Mouse (Mus musculus): ENCODE results near the gene Smarcd1. TPM values are rescaled to one million over a fixed set of nuclear protein-coding genes. Genes with fewer than 3 reads are reported as not detected.

Smarcd1 gene
- polyA plus RNA-seq, 1 experiment from 2014 or later = 117 TPM

GRCm38 (mm10) chr15:99669392-99669791 lies 32.5 kb upstream of the Smarcd1 start:
- ATAC-seq (ENCODE audit: low read depth) = peak; percentile 12; the same call in 1 of the 2 replicates
- peaks cover 16% of the 10 kb centered on the region; the same call in 1 of the 2 replicates for H3K36me3 ChIP-seq
- no peaks in the 10 kb centered on the region for H3K9me3 ChIP-seq
- H3K27ac ChIP-seq (replicated peaks) = peak overlapping the region; percentile 97
- H3K9ac ChIP-seq = peak overlapping the region; percentile 97
- H3K4me2 ChIP-seq = peak overlapping the region; percentile 77
- peaks cover 15% of the 10 kb centered on the region; the same call in 1 of the 2 replicates for H3K27me3 ChIP-seq
- H3K4me3 ChIP-seq = peak overlapping the region; percentile 78
- H3K4me1 ChIP-seq (replicated peaks) = peaks cover 79% of the 10 kb centered on the region
- WGBS = 0% methylated on average over 1 of the region's 1 CpGs

DNA sequence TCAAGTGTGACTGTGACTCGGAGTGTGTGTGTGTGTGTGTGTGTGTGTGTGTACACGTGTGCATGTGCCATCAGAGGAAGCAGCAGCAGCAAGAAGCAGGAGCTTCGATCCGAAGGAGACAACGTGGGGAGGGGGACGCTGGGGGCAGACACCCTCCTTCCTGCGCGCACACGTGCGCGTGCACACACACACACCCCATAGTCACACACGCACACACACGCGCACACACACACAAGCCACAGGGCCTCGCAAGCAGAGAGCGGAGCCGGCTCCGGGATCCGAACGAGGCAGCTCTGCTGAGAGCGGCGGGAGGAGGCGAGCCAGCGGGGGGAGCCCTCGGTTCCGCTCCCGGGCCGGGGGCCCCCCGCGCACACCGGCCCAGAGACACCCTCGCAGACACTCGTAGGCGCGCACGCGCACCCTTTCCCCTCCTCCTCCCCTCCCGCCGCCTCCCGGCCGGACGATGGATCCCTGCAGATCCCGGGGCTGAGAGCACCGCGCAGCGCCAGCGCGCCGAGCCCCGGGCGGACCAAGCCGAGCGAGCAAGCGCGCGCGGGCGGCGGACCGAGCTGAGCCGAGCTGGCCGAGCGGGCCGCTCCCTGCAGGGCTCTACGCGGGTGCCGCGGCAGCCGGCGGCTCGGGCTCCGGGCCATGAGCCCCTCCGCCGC lies 31.6 kb upstream of the Smarcd1 start, which contains the start of gene Asic1:
Gene Asic1 (plus strand): TSS at position 215 of the 668 bp plus-strand sequence.
- H3K4me3 ChIP-seq = peak within 1 kb of the TSS; percentile 78
- H3K4me1 ChIP-seq (replicated peaks) = peaks cover 79% of the 10 kb centered on the region
- peak within 1 kb of the TSS; percentile 97 for H3K9ac ChIP-seq
- peaks cover 14% of the 10 kb centered on the region; the same call in 1 of the 2 replicates for H3K27me3 ChIP-seq
- under 1% methylated on average over 58 of the region's 74 CpGs for WGBS
- peaks cover 16% of the 10 kb centered on the region; the same call in 1 of the 2 replicates for H3K36me3 ChIP-seq
- no peaks in the 10 kb centered on the region for H3K9me3 ChIP-seq
- ATAC-seq (ENCODE audit: low read depth) = peak; percentile 50
- H3K27ac ChIP-seq (replicated peaks) = peak within 1 kb of the TSS; percentile 97
- H3K4me2 ChIP-seq = peak within 1 kb of the TSS; percentile 77

GRCm38 (mm10) chr15:99670964-99671670 lies 30.8 kb upstream of the Smarcd1 start:
- peak overlapping the region; percentile 97 for H3K9ac ChIP-seq
- H3K36me3 ChIP-seq = peaks cover 16% of the 10 kb centered on the region; the same call in 1 of the 2 replicates
- no peaks in the 10 kb centered on the region for H3K9me3 ChIP-seq
- H3K4me1 ChIP-seq (replicated peaks) = peaks cover 79% of the 10 kb centered on the region
- H3K4me2 ChIP-seq = peak overlapping the region; percentile 77
- WGBS = 13% methylated on average over 9 of the region's 17 CpGs
- peak overlapping the region; percentile 97 for H3K27ac ChIP-seq (replicated peaks)
- ATAC-seq (ENCODE audit: low read depth) = peak; percentile 21; the same call in 1 of the 2 replicates
- H3K27me3 ChIP-seq = peaks cover 8% of the 10 kb centered on the region; the same call in 1 of the 2 replicates
- peak overlapping the region; percentile 78 for H3K4me3 ChIP-seq

- Histone ChIP-seq H3K4me2 (peak overlapping the region; percentile 77), H3K4me1 (replicated peaks) (peaks cover 79% of the 10 kb centered on the region), H3K9ac (peak overlapping the region; percentile 97), H3K36me3 (peaks cover 16% of the 10 kb centered on the region; the same call in 1 of the 2 replicates), H3K27ac (replicated peaks) (peak overlapping the region; percentile 97; the same call in 1 of the 2 replicates), H3K27me3 (peaks cover 8% of the 10 kb centered on the region; the same call in 1 of the 2 replicates), H3K4me3 (peak overlapping the region; percentile 78), H3K9me3 (no peaks in the 10 kb centered on the region)
- ATAC-seq (ENCODE audit: low read depth) = no peak
- 68% methylated on average over 14 of the region's 14 CpGs for WGBS
Measured at GRCm38 (mm10) chr15:99671783-99672182, 30.1 kb upstream of the Smarcd1 start.

- Histone ChIP-seq H3K27ac (replicated peaks) (peak overlapping the region; percentile 28), H3K36me3 (peaks cover 16% of the 10 kb centered on the region; the same call in 1 of the 2 replicates), H3K4me2 (peak overlapping the region; percentile 77), H3K9me3 (no peaks in the 10 kb centered on the region), H3K4me3 (peak overlapping the region; percentile 78), H3K27me3 (peaks cover 5% of the 10 kb centered on the region; the same call in 1 of the 2 replicates), H3K9ac (peak overlapping the region; percentile 97; the same call in 1 of the 2 replicates), H3K4me1 (replicated peaks) (peaks cover 92% of the 10 kb centered on the region)
- whole genome bisulfite sequencing = 85% methylated on average over 3 of the region's 3 CpGs
- ATAC-seq (ENCODE audit: low read depth) = no peak
Measured at GRCm38 (mm10) chr15:99674866-99675265, 27.1 kb upstream of the Smarcd1 start.

GRCm38 (mm10) chr15:99677089-99677488 lies 24.8 kb upstream of the Smarcd1 start:
- Histone ChIP-seq H3K9me3 (no peaks in the 10 kb centered on the region), H3K4me1 (replicated peaks) (peaks cover 74% of the 10 kb centered on the region), H3K4me3 (peak overlapping the region; percentile 23), H3K4me2 (peak overlapping the region; percentile 77), H3K27ac (replicated peaks) (peak overlapping the region; percentile 88), H3K36me3 (peaks cover 30% of the 10 kb centered on the region), H3K27me3 (peaks cover 3% of the 10 kb centered on the region; the same call in 1 of the 2 replicates), H3K9ac (peak overlapping the region; percentile 61)
- 18% methylated on average over 8 of the region's 8 CpGs for WGBS
- ATAC-seq (ENCODE audit: low read depth) = peak; percentile 72

GRCm38 (mm10) chr15:99678063-99678800 lies 23.7 kb upstream of the Smarcd1 start:
- Histone ChIP-seq H3K27me3 (no peaks in the 10 kb centered on the region), H3K4me3 (no peak overlapping the region), H3K36me3 (peaks cover 34% of the 10 kb centered on the region), H3K27ac (replicated peaks) (no peak overlapping the region), H3K9ac (peak overlapping the region; percentile 9; the same call in 1 of the 2 replicates), H3K4me1 (replicated peaks) (peaks cover 62% of the 10 kb centered on the region), H3K9me3 (no peaks in the 10 kb centered on the region), H3K4me2 (peak overlapping the region; percentile 31)
- 12% methylated on average over 13 of the region's 13 CpGs for WGBS
- no peak; the same call in 1 of the 2 replicates for ATAC-seq (ENCODE audit: low read depth)

DNA sequence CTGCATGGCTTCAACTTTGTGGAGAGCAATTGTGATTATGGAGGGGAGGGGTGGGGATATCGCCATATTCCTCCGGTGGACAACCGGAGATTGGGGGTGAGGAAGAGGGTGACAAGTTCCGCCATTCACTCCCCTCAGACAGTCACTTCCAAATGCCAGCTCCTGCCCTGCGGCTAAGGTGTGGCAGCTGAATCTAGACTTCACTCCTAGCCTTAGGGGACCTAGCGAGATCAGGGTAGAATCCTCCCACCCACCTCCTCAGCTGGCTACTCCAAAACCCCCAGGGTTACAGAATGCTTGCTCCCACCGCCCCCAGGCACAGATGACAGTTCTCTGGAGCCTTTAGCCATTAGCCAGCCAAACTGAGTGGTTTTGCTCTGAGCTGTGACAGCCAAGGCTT lies 22.9 kb upstream of the Smarcd1 start:
- Histone ChIP-seq H3K27ac (replicated peaks) (peak overlapping the region; percentile 19; the same call in 1 of the 2 replicates), H3K4me2 (peak overlapping the region; percentile 31), H3K9ac (peak overlapping the region; percentile 9; the same call in 1 of the 2 replicates), H3K36me3 (peaks cover 34% of the 10 kb centered on the region), H3K27me3 (no peaks in the 10 kb centered on the region), H3K4me1 (replicated peaks) (peaks cover 55% of the 10 kb centered on the region), H3K9me3 (no peaks in the 10 kb centered on the region), H3K4me3 (no peak overlapping the region)
- no peak for ATAC-seq (ENCODE audit: low read depth)
- WGBS = 65% methylated on average over 7 of the region's 7 CpGs

- no peak overlapping the region for H3K27ac ChIP-seq (replicated peaks)
- ATAC-seq (ENCODE audit: low read depth) = no peak
- H3K9ac ChIP-seq = no peak overlapping the region
- no peaks in the 10 kb centered on the region for H3K9me3 ChIP-seq
- no peaks in the 10 kb centered on the region for H3K27me3 ChIP-seq
- H3K4me1 ChIP-seq (replicated peaks) = peaks cover 17% of the 10 kb centered on the region
- H3K4me2 ChIP-seq = no peak overlapping the region
- no peak overlapping the region for H3K4me3 ChIP-seq
- 91% methylated on average over 7 of the region's 7 CpGs for WGBS
- H3K36me3 ChIP-seq = peaks cover 59% of the 10 kb centered on the region
Measured at GRCm38 (mm10) chr15:99682880-99683279, 19.0 kb upstream of the Smarcd1 start.

GRCm38 (mm10) chr15:99684156-99684555 lies 17.8 kb upstream of the Smarcd1 start:
- Histone ChIP-seq H3K4me1 (replicated peaks) (peaks cover 15% of the 10 kb centered on the region), H3K9ac (no peak overlapping the region), H3K4me2 (no peak overlapping the region), H3K4me3 (no peak overlapping the region), H3K9me3 (no peaks in the 10 kb centered on the region), H3K36me3 (peaks cover 59% of the 10 kb centered on the region), H3K27ac (replicated peaks) (no peak overlapping the region), H3K27me3 (no peaks in the 10 kb centered on the region)
- 94% methylated on average over 5 of the region's 5 CpGs for WGBS
- no peak for ATAC-seq (ENCODE audit: low read depth)

DNA sequence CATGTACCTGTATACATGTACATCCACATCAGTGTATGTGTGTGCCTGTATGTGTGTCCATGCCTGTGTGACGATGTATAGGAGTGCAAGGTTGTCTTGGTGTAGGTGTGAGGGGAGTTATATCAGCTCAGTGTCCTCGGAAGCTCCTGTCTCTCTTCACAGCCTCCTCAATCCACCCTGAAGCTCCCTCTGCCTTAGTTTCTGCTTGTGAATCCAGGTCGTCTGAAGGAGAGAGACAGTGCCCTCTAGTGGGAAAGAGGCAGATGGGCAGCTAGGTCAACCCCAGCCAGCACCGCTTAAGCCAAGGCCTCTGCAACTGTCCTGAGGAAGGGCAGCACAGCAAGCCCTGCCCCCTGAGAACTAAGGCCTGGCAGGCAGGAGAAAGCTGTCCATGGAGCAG lies 13.2 kb upstream of the Smarcd1 start:
- no peaks in the 10 kb centered on the region for H3K27me3 ChIP-seq
- H3K9ac ChIP-seq = peak overlapping the region; percentile 12; the same call in 1 of the 2 replicates
- no peak overlapping the region for H3K4me2 ChIP-seq
- peaks cover 45% of the 10 kb centered on the region for H3K4me1 ChIP-seq (replicated peaks)
- WGBS = 5% methylated on average over 4 of the region's 4 CpGs
- no peaks in the 10 kb centered on the region for H3K9me3 ChIP-seq
- H3K4me3 ChIP-seq = no peak overlapping the region
- H3K27ac ChIP-seq (replicated peaks) = no peak overlapping the region
- ATAC-seq (ENCODE audit: low read depth) = peak; percentile 51
- H3K36me3 ChIP-seq = peaks cover 42% of the 10 kb centered on the region

Data from neural tube, embryonic 13.5 days (tissue).